Mouse (Mus musculus) adipocyte (in vitro differentiated cells): ENCODE results near the gene Smagp.
"Not testable (repeated sequence)": the region's sequence is repeated elsewhere in the genome, so short reads cannot be mapped to it uniquely, and the experiment has no call there.

Source experiments
- DNase-seq: peaks from one replicate; pipeline ENCODE4 v3.0.0-alpha.2; 2016; ENCODE audit warnings: low spot score

Gene Smagp

GRCm38 (mm10) chr15:100627287-100627686 is 9.5 kb downstream of the Smagp start:
- no peak for DNase-seq

DNA sequence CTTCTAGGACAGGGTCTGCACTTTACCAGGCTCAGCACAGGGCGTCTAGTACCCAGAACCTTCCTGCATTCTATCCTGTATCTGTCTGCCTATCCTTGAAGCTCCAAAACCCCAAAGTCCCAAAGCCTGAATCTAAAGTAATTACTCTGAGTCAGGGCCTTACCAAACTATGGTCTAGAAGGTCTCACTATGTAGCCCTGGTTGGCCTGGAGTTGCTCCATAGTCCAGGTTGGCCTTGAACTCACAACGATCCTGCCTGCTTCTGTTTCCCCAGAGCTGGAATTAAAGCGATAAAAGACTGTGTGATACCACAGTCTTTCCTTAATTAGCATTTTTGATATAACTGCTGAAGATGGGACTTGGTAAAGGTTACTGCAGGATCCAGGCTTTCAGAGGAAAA is 12.3 kb downstream of the Smagp start:
- no peak for DNase-seq

DNA sequence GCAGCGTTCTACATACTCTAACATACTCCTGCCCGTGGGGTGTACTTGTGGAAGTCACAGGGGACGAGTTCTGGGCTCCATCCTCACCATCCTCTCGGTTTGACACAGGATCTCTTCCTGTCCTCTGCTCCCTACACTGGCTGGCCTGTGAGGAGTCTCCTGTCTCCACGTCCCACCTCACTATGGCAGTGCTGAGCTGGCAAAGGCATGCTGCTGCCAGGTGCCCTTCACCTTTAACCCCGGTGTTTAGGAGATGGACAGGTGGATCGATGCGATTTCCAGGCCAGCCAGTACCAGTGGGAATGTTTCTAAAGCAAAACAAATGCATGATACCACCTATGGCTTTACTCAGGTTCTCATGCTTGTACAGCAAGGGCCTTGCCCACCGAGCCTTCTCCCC is 13.0 kb downstream of the Smagp start:
- DNase-seq, result no peak

GRCm38 (mm10) chr15:100622164-100622563 is 14.6 kb downstream of the Smagp start:
- DNase-seq, result no peak

GRCm38 (mm10) chr15:100621671-100622070 is 15.1 kb downstream of the Smagp start:
- DNase-seq, result not testable (repeated sequence)

- no peak for DNase-seq
Measured at GRCm38 (mm10) chr15:100619200-100619599, 17.5 kb downstream of the Smagp start.

DNA sequence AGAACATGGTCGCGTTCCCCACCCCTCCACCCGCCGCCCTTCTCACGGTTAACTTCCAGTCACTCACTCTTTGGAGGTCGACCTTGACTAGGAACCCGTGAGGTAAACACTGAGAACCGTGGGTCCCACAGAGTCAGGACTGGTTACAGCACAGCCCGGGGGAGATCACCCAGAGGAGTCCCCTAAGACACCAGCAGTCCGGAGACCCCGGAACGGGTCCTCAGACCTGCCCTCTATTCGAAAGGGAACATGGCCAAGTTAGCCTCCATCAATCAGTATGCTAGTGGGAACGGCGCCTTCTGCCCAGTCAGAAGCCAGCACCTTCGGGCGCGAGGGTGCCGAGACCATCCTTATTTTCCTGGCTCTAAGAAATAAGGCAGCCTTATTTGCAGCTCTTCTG is 20.5 kb downstream of the Smagp start:
- DNase-seq, result no peak

GRCm38 (mm10) chr15:100615825-100616220 is 20.9 kb downstream of the Smagp start:
- DNase-seq, result peak; percentile 96

GRCm38 (mm10) chr15:100614996-100615824 is 21.5 kb downstream of the Smagp start, which contains the start of gene Dazap2:
TSS of gene Dazap2 (plus strand) at chr15:100615349.
- DNase-seq, result peak; percentile 99

DNA sequence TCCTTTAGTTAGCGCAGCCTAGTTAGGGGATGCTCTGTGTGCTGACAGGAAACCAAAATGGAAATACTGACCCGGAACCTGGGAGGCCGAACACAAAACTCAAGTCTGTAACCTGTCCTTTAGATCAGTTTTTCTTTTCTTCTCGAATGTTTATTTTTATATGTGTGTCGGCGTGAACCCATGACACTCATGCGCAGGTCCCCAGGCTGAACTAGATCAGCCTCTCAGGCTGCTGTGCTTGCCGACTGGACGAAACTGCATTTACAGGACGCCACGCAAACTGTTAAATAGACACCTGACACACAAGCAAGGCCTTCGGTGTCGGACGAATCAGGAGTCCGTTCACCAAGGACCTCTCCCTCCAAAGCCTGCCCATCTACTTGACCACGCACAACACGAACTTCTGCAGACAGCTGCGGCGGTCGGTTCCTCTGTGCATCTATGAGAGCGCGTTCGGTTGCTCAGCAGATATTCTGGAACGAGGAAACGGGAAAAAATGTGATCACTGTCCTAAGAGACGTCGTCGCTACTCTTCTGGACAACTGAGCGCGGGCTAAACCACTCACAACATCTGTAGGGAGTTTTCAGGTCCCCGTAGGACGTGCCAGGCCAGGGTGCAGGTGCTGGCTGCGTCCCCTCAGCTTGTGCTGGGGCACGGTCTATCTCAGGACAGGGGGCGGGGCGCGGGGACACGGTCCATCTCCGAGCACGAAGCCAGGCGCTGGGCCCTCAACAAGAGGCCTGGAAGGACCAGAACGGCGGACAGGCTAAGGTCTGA is 22.3 kb downstream of the Smagp start:
- no peak for DNase-seq

- DNase-seq, result peak; percentile 78
Measured at GRCm38 (mm10) chr15:100613584-100613983, 23.2 kb downstream of the Smagp start.

GRCm38 (mm10) chr15:100612432-100612831 is 24.3 kb downstream of the Smagp start:
- DNase-seq, result no peak

GRCm38 (mm10) chr15:100611951-100612350 is 24.8 kb downstream of the Smagp start:
- DNase-seq, result no peak

DNA sequence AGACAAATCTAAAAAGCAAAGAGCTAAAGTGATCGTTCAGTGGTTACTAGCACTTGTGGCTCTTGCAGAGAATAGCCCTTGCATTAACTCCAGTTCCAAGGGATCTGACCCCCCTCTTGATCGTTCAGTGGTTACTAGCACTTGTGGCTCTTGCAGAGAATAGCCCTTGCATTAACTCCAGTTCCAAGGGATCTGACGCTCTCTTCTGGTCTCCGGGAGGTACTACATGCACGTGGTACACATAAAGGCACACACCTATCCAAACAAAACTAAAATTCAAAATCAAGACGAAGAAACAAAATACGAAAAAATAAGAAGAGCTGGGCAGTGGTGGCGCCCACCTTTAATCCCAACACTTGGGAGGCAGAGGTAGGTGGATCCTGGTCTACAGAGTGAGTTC is 30.1 kb downstream of the Smagp start:
- not testable (repeated sequence) for DNase-seq

GRCm38 (mm10) chr15:100601669-100602068 is 35.1 kb downstream of the Smagp start:
- peak; percentile 67 for DNase-seq

- no peak for DNase-seq
Measured at GRCm38 (mm10) chr15:100600696-100601272, 36.0 kb downstream of the Smagp start.

- DNase-seq, result peak; percentile 55
Measured at GRCm38 (mm10) chr15:100600047-100600695, 36.6 kb downstream of the Smagp start.

DNA sequence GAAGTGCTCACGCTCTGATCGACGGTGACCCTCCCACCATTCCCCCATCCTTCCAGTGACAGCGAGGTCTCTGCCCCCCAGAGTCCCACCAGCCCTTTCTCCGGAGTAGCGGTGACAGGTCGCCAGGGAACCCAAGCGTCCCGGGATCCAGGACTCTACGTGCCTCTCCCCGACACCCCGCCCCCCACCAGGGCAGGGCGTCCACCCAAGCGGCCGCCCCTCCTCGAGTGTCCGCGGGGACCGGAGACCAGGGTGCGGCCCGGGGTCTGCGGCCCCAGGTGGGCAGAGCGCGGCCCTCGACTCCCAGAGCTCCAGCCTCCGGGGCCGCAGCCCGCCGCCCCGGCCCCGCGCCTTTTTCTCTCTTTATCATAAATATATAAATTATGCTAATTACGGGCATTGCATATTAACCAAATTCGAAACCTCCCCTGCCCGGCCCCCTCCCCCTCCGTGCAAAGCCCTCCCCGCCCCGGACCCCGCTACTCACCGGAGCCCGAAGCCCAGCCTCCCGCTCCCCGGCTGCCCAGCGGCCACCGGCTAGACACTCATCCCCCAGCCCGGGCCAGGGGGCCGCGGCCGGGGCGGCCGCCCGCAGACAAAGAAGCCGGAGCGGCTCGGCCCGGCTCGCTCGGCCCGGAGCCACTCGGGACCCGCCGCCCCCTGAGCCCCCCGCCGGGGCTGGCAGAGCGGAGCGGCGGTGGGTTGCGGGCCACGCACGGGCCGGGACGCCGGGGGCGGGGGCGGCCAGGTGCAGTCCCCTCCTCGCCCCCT is 37.3 kb downstream of the Smagp start, which contains the start of gene Pou6f1:
Pou6f1 (minus strand) TSS at position 709 of the 771 bp plus-strand sequence.
- no peak for DNase-seq

DNA sequence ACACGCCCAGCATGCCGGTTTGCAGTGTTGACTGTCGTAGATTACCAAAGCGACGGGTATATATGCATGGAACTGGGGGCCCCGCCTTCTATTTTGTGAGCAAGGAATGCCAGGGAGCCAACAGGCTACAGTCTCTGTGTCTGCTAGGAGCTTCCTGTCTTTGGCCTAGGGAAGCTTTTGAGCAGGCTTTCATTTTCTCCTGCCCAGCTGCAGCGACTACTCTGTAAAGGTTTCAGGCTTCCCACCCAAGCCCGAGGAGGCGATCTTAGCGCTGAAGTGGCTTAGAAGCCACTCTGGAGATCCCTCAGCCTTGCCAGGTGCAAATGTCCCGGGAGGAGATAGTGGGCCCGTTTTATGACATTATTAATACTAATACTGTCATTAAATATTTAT is 37.9 kb downstream of the Smagp start:
- DNase-seq, result no peak

- DNase-seq, result no peak
Measured at GRCm38 (mm10) chr15:100598287-100598882, 38.4 kb downstream of the Smagp start.

- DNase-seq, result no peak
Measured at GRCm38 (mm10) chr15:100592817-100593216, 43.9 kb downstream of the Smagp start.
